Mouse (Mus musculus) Muller cell, postnatal 12 days (primary cell): ENCODE data around the gene Gpr182.

ENCODE experiments used
- DNase-seq: peaks from one replicate; pipeline ENCODE4 v3.0.0-alpha.2; 2015; ENCODE audit errors: inconsistent ontology term

Gene Gpr182

DNA sequence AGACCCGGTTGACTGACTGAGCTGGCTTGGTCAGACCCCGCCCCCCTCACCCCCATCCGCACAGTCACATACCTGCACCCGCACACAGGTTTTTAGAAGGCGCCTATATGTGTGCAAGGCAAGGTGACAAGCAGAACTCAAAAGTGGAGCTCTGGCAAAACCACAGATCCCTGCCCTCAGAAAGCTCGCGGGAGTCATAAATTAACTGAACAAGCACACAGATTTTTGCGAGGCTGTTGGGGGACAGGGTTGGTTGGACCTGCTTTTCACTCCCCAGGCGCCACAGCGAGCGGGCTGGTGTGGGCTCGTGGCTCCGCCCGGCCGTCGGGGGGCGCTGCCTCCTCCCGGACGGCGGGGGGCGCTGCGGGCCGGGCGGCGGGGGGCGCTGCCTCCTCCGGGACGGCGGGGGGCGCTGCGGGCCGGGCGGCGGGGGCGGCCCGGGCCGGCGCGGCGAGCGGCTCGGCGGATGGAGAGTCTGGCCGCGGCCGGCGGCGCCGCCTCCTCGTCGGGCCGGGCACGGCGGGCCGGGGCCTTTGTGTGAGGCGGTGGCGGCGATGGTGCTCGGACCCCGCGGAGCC lies 12.4 kb downstream of the Gpr182 start, which contains the start of gene Zbtb39:
Zbtb39 (plus strand) TSS at position 456 of the 578 bp plus-strand sequence.
- DNase-seq = peak; percentile 87

DNA sequence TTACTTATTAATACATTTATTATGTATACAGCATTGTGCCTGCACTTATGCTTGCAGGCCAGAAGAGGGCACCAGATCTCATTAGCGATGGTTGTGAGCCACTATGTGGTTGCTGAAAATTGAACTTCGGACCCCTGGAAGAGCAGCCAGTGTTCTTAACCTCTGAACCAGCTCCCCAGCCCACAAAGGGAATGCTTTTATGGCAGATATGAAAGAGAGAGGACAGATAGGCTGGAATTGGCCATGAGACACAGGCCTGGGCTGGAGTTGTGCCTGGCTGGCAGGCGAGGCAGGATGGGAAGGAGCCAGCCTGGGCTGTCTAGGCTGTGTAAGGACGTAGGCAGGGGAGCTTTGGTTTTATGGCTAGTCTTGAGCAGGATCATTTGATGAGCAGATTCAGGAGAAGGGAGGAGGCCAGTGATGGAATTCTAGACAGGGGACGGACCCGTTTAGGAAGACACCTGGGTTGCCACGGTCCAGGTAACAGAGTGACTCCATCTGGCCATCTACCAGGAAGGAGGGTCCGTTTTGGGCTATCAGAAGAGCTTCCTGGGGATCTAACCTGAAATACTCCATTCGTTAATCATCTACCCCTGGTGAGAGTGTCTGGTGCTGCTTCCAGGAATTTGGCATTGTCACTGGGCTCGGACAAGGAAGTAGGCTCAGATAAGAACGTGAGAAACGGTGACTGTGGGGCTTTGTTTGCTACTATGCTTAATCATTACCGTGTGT lies 13.2 kb downstream of the Gpr182 start:
- DNase-seq = no peak

DNA sequence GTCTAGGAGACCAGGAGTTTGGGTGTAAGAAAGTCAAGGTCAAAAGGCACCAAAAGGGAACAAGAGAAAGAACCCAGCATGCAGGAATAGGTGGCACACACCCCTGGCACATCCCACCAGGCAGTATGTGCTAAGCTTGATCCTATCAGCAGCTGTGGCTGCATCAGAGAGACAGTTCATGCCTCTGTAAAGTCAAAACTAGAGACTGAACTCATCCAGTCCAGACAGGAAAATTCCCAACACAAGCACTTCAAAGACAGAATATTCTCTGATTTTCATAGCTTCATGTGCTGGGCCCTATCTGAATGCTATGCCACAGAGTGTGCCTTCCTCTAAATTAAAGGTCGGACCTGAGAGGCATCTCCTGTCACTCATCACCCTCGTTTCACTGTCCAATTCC lies 14.0 kb downstream of the Gpr182 start:
- DNase-seq = no peak

DNA sequence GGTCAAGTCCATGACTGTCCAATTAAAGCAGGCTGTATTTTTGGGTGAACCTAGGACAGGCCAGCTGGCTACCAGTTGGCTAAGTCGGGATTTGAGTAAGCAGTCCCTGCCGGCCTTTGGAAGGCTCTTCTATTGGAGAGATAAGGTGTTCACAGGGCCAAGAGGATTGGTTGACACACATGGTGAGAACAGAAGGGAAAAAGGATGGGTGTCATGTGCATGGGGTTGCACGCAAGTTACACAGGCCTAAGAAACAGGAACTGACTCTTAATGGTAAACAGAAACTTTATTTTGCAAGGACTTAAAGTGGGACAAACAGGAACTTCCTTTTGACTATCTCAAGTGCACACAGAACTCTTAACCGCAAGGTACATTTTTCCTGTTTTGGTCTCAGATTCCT lies 14.6 kb downstream of the Gpr182 start:
- DNase-seq = no peak

DNA sequence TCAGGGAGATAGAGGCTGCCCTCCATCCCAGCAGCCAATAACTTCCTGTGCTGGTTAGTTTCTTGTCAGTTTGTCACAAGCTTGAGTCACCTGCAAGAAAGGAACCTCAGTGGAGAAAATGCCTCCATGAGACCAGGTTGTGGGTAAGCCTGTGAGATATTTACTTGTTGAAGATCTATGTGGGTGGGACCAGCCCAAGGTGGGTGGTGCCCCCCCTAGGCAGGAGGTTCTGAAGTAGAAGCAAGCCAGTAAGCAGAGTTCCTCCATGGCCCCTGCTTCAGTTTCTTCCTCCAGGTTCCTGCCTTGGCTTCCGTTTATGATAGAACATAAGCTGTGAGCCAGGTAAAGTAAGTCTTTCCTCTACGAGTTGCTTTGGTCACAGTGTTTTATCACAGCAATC lies 15.3 kb downstream of the Gpr182 start:
- DNase-seq = no peak

DNA sequence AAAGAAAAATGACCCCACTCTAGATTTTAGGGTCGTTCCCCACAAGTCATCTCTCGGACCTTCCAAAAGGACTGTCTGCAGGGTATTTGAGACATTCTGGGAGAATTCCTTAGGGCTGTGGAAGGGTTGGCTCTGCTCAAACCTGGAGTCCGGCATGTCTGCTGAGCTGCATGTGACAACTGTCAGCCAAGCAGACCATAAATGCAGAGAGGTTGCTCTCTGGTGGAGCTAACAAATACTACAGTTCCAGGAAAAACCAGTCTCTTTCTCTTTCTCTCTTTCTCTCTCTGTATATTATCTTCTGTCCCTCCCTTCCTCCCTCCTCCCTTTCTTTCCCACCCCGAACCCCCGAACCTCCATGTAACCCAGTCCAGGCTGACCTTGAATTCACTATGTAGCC lies 17.1 kb downstream of the Gpr182 start:
- peak; percentile 26 for DNase-seq

DNA sequence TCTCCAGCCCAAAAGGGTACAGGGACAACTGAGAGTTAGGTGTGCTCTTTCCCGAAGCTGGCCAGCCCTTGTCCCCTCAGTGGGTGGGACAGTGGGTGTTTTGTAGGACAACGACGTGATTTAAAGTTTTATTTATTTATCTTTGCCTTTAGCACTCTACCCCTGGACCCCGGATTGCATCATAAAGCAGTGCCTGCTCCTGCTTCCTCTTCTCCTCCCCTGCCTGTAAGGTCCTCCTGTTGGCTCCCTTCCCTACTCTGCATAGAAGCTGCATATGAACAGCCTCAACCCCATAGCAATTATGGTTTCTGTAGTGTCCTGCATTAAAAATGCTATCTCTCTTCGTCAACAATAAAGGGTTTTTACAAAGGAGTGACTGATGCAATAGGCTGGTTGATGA lies 20.1 kb downstream of the Gpr182 start:
- DNase-seq = no peak

DNA sequence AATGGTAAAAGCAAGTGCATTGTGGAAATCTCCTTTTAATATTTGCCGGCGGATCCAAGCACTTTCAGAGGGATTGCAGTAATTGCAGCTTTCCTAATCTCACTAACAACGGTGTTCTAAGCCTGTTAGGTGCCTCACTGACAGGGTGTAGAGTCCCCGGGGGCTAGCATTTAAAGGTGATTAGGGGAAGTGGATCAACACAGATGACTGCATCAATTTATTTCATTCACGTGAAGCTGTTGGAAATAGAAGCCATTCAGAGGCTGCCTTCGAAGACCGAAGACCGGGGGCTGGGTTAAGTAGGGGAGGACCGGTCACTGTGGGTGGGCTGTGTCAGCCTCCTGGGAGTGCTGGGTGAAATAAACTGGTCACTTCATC lies 20.6 kb downstream of the Gpr182 start:
- no peak for DNase-seq

DNA sequence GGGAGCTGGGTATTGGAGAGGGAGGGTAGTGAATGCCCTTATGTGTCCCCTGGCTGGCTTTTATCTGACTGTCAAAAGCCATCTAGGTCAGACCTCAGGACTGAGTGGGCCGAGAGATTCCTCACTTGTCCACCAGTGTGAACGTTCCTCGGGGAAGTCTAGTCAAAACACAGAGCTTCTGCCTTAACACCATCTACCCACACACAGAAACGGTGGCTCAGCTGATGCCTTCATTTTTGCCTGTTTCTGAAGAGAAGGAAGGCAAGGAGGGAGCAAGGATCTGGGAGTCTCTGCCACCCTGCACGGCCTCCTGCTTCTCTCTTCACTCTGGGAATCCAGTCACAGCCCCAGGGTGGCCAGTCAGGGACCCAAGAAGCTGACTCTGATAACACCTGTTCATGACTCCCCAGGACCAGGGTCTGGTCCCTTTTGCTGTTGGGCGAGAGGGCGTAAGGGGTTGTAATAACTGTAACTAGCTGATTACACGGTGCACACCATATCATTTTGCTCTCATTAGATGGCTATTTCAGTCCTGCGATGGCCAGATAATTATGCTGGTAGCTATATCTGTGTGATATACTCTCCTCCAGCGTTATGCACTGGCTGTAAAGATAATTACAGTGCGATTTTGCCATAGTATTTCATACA lies 21.1 kb downstream of the Gpr182 start:
- no peak for DNase-seq

DNA sequence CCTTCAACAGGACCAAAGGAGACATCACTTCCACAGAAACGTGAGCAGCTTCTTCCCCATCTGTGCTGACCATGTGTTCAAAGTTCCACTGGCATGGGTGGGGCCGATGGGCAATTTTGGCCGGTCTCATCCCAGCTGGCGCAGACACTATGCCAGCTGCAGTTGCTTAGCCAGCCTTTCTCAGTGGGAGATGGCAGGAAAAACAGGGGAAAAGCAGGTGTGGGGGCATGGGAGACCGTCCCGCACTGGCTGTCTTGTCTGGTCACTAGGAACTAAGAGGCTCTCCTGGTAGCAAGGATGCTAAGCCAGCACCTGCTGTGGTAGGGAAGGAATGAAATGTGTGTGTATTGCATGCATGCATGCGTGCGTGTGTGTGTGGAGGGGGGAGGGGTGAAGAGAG lies 23.1 kb downstream of the Gpr182 start:
- no peak for DNase-seq

DNA sequence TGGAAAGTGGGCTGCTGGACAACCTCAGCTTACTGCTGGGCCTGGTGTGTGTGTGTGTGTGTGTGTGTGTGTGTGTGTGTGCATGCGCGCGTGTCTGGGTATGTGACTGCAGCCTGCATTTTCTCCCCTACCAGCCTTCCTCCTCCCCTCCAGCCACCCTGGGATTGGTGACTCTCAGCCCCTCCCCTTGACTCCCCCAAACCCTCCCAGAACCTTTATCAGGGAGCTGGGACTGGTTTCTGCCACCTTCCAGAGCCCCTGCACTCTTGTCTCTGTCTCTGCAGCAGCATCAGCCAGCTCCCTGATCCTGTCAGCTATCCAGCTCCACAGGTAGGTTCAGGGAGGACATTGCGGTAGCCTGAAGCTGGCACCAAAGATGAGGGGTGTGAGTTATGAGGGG lies 26.4 kb downstream of the Gpr182 start:
- no peak for DNase-seq

DNA sequence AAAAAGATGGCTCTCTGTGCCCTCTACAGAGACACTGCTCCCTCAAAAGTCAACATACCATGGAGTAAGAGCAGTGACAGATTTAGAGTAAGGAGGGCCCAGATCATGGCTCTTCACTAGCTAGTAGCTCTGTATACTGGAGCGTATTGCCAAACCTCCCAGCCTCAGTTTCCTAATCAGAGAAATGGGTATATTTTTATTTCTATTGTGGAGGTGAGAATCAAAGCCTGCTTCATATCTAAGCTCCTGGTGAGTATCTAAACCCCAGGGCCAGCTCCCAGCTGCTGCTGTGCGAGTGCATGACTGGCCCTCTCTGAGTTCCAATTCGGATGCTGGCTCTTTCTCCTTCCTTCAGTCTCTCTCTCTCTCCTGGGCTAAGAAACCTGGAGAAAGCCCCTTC lies 27.4 kb downstream of the Gpr182 start, which contains the start of gene Tac2:
Tac2 (plus strand) TSS at position 301 of the 400 bp plus-strand sequence.
- no peak for DNase-seq

DNA sequence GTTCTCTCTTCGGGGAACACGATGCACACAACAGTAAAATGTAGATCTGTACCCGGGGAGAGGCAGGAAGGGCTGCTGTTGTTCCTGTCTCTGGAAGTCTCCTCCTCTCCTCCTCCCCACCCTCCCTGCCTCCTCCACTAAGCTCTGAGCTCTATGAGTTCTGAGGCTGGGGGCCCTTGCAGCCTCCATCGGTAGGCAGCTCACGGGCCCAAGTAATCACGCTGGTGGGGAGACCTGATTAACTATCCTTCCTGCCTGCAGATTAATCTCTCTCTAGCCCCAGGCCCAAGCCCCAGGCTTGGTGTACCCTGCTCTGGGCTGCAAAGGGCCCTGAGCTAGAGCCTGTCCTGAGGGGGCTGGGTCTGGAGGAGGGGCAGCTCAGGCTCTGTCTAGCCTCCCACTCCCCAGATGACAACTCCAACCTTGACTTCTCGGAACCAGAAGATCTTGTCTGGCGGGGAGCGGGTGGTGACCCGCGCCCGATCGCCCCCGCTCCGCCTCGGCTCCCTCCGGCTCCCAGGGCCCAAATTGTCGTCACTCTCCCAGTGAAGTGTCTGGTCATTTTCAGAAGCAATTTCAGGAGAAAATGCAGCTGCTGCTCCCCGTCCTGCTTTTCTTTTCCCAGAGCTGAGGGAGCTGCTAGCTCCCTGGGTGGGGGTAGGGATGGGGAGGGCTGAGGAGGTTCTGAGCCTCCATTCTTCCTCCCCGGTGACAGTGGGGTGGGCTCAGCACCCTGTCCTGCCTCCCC lies 29.7 kb downstream of the Gpr182 start:
- no peak for DNase-seq

DNA sequence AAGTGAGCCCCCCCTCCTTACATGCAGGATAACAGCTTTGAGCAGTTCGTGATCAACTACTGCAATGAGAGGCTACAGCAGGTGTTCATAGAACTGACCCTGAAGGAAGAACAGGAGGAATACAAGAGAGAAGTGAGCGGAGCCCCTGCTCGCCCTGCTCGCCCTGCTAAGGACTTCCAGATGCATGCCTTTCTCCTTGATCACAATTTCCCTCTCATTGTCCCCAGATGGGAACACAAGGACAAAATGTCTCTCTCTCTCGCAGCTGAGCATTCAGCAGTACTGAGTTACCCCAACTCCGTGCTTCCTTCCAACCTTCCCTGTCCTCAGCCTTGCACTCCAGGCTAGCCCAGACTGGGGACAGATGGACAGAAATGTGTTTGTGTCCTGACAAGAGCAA lies 38.8 kb downstream of the Gpr182 start:
- no peak for DNase-seq

DNA sequence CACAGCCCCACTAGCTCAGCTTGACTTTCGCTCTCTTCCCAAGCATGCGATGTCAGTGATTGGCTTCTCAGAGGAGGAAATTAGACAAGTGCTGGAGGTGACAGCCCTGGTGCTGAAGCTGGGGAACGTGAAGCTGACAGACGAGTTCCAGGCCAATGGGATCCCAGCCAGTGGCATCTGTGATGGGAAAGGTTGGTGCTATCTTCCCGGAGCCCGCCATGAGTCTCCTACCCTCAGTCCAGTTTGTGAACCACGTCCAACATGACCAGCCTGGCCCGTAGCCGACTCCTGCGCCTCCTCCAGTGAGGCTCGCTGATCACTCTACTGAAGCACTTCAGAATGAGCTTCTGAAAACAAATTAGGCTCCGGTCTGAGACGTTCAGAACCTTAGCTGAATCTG lies 41.2 kb downstream of the Gpr182 start:
- DNase-seq = no peak

DNA sequence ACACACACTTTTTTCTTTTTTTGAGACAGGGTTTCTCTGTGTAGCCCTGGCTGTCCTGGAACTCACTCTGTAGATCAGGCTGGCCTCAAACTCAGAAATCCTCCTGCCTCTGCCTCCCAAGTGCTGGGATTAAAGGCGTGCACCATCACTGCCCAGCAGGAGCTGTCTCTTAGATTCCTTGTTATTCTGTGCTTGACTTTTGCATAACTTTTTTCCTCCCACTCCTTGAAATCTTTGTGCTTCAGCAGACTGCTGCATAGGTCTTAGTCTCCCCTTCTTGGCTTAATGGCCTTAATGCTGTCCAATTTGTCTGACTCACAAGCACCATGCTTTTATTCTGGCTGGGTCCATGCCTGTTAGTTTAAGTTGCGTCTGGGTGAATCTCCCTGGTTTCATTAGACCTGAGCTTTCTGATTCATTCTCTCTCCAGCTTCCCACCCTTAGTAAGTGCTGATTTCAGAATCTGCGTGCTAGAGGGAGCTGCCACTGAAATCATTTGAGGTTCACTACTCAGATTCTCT lies 42.6 kb downstream of the Gpr182 start:
- DNase-seq = no peak

DNA sequence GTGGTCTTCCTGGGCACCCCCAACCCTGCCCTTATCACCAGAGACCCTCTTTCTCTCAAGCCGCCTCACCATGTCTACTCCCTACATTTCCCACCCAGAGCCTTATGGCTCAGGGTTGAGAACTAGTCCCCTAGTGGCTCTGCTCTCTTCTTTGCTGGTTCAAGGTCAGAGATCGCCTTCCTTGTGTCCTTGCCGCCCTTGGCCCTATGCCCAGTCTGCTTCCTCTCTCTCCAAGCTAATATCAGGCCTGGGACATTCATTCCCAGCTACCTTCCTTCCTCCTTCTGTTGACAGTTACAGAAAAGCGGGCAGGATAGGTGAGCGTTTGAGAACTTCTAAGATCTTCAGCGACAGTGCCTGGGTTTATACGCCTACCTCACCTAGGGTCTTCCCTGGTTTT lies 43.8 kb downstream of the Gpr182 start:
- no peak for DNase-seq

DNA sequence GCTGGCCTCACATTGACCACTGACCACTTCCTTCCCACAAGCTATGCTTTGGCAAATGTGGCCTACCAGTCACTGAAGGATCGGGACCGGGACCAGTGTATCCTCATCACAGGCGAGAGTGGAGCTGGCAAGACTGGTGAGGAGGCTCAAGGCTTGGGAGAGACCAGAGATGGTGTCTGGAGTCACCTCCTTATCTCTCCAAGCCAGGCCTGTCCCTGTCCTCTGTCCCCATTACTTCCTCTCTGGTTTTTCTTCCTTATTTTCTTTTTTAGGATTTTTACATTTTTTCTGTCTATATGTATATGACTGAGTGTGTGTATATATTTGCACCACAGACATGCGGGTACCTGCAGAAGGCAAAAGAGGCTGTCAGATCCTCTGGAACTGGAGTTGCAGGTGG lies 45.7 kb downstream of the Gpr182 start:
- no peak for DNase-seq

DNA sequence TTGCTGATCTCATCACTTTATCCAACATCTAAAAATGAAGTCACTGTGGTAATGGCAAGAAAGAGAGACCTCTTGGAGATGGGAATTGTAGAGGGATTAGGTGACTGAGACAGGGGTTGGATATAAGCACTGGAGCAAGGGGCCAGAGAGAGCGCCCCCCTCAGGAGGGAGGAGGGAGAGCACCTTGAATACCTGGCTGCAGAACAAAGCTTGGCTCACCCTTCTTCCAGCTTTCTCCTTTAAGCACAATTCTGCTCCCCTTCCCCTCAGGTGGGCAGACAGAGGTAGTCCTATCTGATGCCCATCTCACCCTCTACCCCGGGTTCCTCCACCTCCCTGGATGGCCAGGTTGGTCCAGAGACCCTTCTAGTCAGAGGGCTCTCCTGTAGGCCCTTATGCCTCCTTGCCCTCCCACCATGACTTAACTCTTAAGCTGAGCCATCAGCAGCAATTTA lies 46.7 kb downstream of the Gpr182 start, which contains the start of gene Myo1a:
Myo1a (plus strand) TSS at position 405 of the 455 bp plus-strand sequence.
- no peak for DNase-seq

DNA sequence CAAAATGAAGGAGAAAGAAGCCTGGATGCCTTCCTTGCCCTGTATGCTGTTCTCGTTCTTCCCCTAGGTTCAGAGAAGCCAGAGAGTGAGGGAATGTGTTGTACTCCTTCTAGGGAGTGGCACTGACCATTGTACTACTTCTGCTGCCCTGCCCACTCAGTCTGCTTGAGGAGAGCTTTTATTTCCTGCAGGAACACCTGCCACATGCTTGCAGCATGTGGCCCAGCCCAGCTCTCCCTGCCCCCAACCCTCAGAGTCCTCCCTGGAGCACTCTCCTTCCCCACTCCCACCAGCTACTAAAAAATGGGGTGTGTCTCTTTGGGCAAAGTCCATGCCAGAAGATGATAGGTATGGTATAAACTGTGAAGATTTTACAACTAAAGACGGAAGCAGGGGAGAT lies 47.2 kb downstream of the Gpr182 start:
- DNase-seq = no peak

DNA sequence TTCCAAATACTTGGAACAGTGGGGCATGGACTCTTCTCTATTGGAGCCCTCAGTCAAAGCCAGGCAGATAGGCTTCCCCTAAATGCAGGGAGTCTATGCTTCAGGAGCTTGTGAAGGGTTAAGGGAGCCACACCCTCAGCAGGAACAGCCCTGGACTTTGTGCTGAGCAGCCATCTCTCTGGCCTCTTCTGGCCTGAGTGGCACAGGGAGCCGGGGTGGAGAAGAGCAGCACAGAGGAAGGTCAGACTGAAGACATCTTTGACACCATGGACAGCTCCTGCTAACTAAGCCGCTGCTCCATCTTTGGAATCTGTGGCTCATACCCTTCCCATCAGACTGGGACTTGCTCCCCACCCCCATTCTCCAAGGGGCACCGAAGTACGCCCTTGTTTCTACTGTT lies 48.2 kb downstream of the Gpr182 start:
- DNase-seq = no peak

DNA sequence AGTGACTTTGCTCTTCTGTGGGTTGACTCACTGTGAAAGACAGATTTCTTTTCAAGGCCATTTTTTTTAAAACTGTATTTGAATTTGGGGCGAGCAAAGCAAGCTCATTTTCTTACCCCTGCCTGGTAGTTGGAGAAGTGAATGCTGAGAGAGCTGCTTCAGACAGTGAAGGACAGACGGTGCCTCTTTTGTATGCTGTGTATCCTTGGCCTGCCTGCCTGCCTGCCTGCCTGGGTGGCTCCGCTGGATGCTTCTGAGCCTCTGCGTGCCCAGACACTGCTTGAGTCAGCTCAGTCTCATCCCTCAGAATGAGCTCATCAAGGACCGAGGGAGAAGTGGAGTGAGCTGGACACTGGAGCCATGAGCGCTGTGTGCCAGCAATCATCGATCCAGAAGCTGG lies 52.6 kb downstream of the Gpr182 start:
- DNase-seq = no peak
